Mouse (Mus musculus): ENCODE measurements around the gene Arhgap20.

DNA sequence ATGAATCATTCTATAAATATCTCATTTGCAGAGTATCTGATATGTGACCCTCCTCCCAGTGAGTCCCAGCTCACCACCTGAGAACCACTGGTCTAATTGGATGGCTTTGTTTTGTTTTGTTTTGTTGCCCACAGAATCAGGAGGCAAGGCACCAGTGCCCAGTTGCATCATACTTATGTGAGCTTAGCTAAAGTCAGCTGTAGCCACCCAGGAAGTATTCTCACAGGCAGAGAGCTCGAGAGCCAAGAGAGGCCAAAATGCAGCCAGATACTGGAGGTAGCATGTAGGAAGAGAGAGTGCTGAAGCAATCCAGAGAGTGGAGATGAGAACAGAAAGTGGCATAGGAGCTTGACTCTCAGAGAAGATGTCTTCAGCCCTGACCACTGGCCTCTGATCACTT lies 23.3 kb downstream of the Arhgap20 start:
- no peak for TF ChIP-seq TAL1 (IDR thresholded peaks at IDR 0.05; ENCODE audit: low read length)
- TF ChIP-seq GATA1 (IDR thresholded peaks at IDR 0.05; ENCODE audit: low read length), result no peak

Data from erythroblast, embryonic 14.5 days (primary cell).